Mouse (Mus musculus): ENCODE results near the gene Pacsin2.

DNA sequence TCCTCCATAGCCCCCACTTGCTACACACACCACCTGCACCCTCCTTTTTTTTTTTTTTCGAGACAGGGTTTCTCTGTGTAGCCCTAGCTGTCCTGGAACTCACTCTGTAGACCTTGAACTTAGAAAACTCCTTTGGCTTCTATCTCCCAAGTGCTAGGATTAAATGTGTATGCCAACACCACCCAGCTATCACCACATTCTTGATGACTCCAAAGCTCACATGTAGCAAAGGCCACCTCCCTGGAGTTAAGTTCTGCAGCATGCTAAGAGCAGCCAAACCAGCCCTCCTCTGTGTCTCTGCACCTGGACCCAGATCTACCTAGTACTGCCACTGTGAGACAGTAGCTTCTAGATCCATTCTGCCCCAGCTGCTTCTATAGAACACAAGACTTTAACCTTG, 6.9 kb downstream of the Pacsin2 start:
- no peak for TF ChIP-seq POLR2A (IDR thresholded peaks at IDR 0.05; ENCODE audit: low read depth, low read length)
- no peak for TF ChIP-seq CTCF (IDR thresholded peaks at IDR 0.05; ENCODE audit: borderline replicate concordance, insufficient read depth, low read length)

Measured in embryonic fibroblast, embryonic 13.5 days (primary cell).